Mouse (Mus musculus) myocyte (in vitro differentiated cells): ENCODE measurements around the gene Olfr1380. TPM values are rescaled to one million over a fixed set of nuclear protein-coding genes. Genes with fewer than 3 reads are reported as not detected.

Experiments
- H3K27me3 ChIP-seq: one replicate; pipeline ENCODE4 v1.6.1; 2011; ENCODE audit not compliant: control insufficient read depth, insufficient read depth, insufficient read length
- H3K36me3 ChIP-seq: one replicate; pipeline ENCODE4 v1.6.1; 2011; ENCODE audit not compliant: control insufficient read depth, insufficient read depth
- H3K4me2 ChIP-seq: one replicate; pipeline ENCODE4 v1.6.1; 2011; ENCODE audit warnings: low read depth, control low read depth
- H3K4me3 ChIP-seq: one replicate; pipeline ENCODE4 v1.5.1; 2011; ENCODE audit warnings: mild to moderate bottlenecking, control low read depth, moderate library complexity
- H3K79me2 ChIP-seq: one replicate; pipeline ENCODE4 v1.6.1; 2011; ENCODE audit not compliant: control insufficient read depth, insufficient read depth
- H3ac ChIP-seq: one replicate; pipeline ENCODE4 v1.6.1; 2011; ENCODE audit not compliant: control insufficient read depth, insufficient read length
- CEBPB ChIP-seq: IDR thresholded peaks from 2 replicates; pipeline ENCODE4 v1.6.1; 2011; ENCODE audit warnings: mild to moderate bottlenecking, moderate library complexity; ENCODE audit not compliant: poor library complexity, insufficient read depth, severe bottlenecking
- E2F4 ChIP-seq: IDR thresholded peaks from one replicate; pipeline ENCODE4 v1.6.1; 2011; ENCODE audit warnings: mild to moderate bottlenecking, control low read depth, moderate library complexity; ENCODE audit not compliant: insufficient read depth
- MAX ChIP-seq: IDR thresholded peaks from one replicate; pipeline ENCODE4 v1.6.1; 2011; ENCODE audit warnings: low read depth, mild to moderate bottlenecking, control low read depth
- MYOD1 ChIP-seq, 3 experiments: IDR thresholded peaks; one replicate each; pipeline ENCODE4 v1.6.1; 2011; ENCODE audit warnings: control low read depth in 2 of 3, low read depth in 2 of 3, mild to moderate bottlenecking in 2 of 3, moderate library complexity in 1 of 3; ENCODE audit not compliant: insufficient read length in 2 of 3, control insufficient read depth in 1 of 3
- MYOG ChIP-seq, 3 experiments: IDR thresholded peaks; one replicate each; pipeline ENCODE4 v1.6.1; 2011; ENCODE audit warnings: control low read depth in 2 of 3, low read depth in 2 of 3, mild to moderate bottlenecking in 2 of 3; ENCODE audit not compliant: insufficient read length in 2 of 3, control insufficient read depth in 1 of 3, insufficient read depth in 1 of 3
- POLR2A ChIP-seq: IDR thresholded peaks from one replicate; pipeline ENCODE4 v1.6.1; 2011; ENCODE audit warnings: low read depth, mild to moderate bottlenecking, control low read depth, moderate library complexity; ENCODE audit not compliant: insufficient read length
- POLR2AphosphoS2 ChIP-seq: IDR thresholded peaks from one replicate; pipeline ENCODE4 v1.6.1; 2011; ENCODE audit warnings: low read depth, control low read depth; ENCODE audit not compliant: insufficient read length
- REST ChIP-seq: IDR thresholded peaks from one replicate; pipeline ENCODE4 v1.6.1; 2011; ENCODE audit warnings: mild to moderate bottlenecking, control low read depth, moderate library complexity; ENCODE audit not compliant: insufficient read depth, insufficient read length
- SRF ChIP-seq: IDR thresholded peaks from one replicate; pipeline ENCODE4 v1.6.1; 2011; ENCODE audit warnings: low read depth; ENCODE audit not compliant: control insufficient read depth, insufficient read length
- TCF12 ChIP-seq: IDR thresholded peaks from one replicate; pipeline ENCODE4 v1.6.1; 2011; ENCODE audit warnings: mild to moderate bottlenecking, control low read depth; ENCODE audit not compliant: poor library complexity, insufficient read depth, severe bottlenecking
- TCF3 ChIP-seq: IDR thresholded peaks from one replicate; pipeline ENCODE4 v1.6.1; 2011; ENCODE audit warnings: low read depth, control low read depth; ENCODE audit not compliant: insufficient read length
- USF1 ChIP-seq: IDR thresholded peaks from one replicate; pipeline ENCODE4 v1.6.1; 2011; ENCODE audit warnings: low read depth, mild to moderate bottlenecking, control low read depth, moderate library complexity
- polyA plus RNA-seq: library from polyadenylated mRNA; unstranded; fragments of >200 nt; fragmentation: generic; extraction: Trizol; gene quantifications from one replicate; pipeline ENCODE4 v1.2.1, GENCODE M21; 2012; ENCODE audit warnings: missing spikeins

Olfr1380 gene
- polyA plus RNA-seq, 1 experiment, result not detected

DNA sequence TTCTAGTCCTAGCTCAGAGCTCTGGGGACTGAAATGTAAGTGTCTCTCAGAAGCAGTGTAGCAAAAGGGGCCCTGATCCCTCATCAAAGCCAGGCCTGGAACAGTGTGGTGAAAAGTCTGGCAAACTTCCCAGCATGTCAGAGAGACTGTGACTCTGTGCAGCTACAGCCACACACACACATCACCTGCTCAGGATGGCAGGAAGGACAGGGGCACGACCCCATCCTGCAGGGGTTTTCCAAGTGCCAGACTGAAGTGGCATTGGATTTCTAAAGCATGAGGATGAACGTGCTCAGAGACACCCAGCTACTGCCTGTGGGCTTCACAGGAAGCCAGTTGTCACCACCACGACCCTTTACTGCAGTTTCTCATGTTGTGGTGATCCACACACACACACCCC, 55.5 kb downstream of the Olfr1380 start:
- no peak for TF ChIP-seq POLR2AphosphoS2
- TF ChIP-seq E2F4, result no peak
- no peak for TF ChIP-seq MYOD1 (IDR thresholded peaks at IDR 0.05; ENCODE audit: control insufficient read depth in 1 of 3, insufficient read length in 2 of 3, low read depth in 2 of 3)
- TF ChIP-seq SRF, result no peak
- TF ChIP-seq MYOG (IDR thresholded peaks at IDR 0.05; ENCODE audit: control insufficient read depth in 1 of 3, insufficient read depth in 1 of 3, insufficient read length in 2 of 3, low read depth in 2 of 3), result no peak
- TF ChIP-seq TCF12, result no peak
- TF ChIP-seq USF1, result no peak
- no peak for TF ChIP-seq POLR2A
- TF ChIP-seq REST, result no peak
- Histone ChIP-seq H3K36me3 (no peaks in the 10 kb centered on the region), H3K79me2 (no peaks in the 10 kb centered on the region), H3ac (no peak overlapping the region), H3K4me2 (no peak overlapping the region), H3K27me3 (peaks cover 26% of the 10 kb centered on the region), H3K4me3 (no peak overlapping the region)

GRCm38 (mm10) chr11:49613349-49613748, 56.7 kb downstream of the Olfr1380 start:
- TF ChIP-seq MYOD1 (IDR thresholded peaks at IDR 0.05; ENCODE audit: control insufficient read depth in 1 of 3, insufficient read length in 2 of 3, low read depth in 2 of 3), result no peak
- no peak for TF ChIP-seq CEBPB
- TF ChIP-seq POLR2A, result no peak
- TF ChIP-seq E2F4, result no peak
- no peak for TF ChIP-seq MAX
- TF ChIP-seq USF1, result no peak
- TF ChIP-seq SRF, result no peak
- no peak for TF ChIP-seq MYOG (IDR thresholded peaks at IDR 0.05; ENCODE audit: control insufficient read depth in 1 of 3, insufficient read depth in 1 of 3, insufficient read length in 2 of 3, low read depth in 2 of 3)
- TF ChIP-seq REST, result no peak
- TF ChIP-seq TCF12, result no peak
- no peak for TF ChIP-seq POLR2AphosphoS2
- TF ChIP-seq TCF3, result no peak
- Histone ChIP-seq H3K4me3 (no peak overlapping the region), H3K27me3 (peaks cover 24% of the 10 kb centered on the region), H3K79me2 (no peaks in the 10 kb centered on the region), H3ac (no peak overlapping the region), H3K4me2 (no peak overlapping the region), H3K36me3 (no peaks in the 10 kb centered on the region)

Other genes starting within 250 kb of the Olfr1380 start
- gene Olfr1391, start 234.1 kb upstream of the Olfr1380 start, polyA plus RNA-seq, result not detected
- not detected for gene Olfr1390, start 221.7 kb upstream of the Olfr1380 start, polyA plus RNA-seq
- gene Olfr1389, start 133.8 kb upstream of the Olfr1380 start, polyA plus RNA-seq, result not detected
- gene Olfr1388, start 120.3 kb upstream of the Olfr1380 start, polyA plus RNA-seq, result 0.06 TPM
- gene Olfr1387, start 101.5 kb upstream of the Olfr1380 start, polyA plus RNA-seq, result not detected
- not detected for gene Olfr1386, start 91.8 kb upstream of the Olfr1380 start, polyA plus RNA-seq
- not detected for gene Olfr1385, start 67.8 kb upstream of the Olfr1380 start, polyA plus RNA-seq
- gene Olfr1384, start 50.2 kb upstream of the Olfr1380 start, polyA plus RNA-seq, result not detected
- gene Olfr1383, start 37.2 kb upstream of the Olfr1380 start, polyA plus RNA-seq, result not detected
- gene Olfr1382, start 28.6 kb upstream of the Olfr1380 start, polyA plus RNA-seq, result not detected
- not detected for gene Olfr1381, start 13.4 kb upstream of the Olfr1380 start, polyA plus RNA-seq
- gene Flt4, start 52.4 kb downstream of the Olfr1380 start, polyA plus RNA-seq, result 0.01 TPM
- not detected for gene Scgb3a1, start 106.7 kb downstream of the Olfr1380 start, polyA plus RNA-seq
- gene Cnot6, start 155.8 kb downstream of the Olfr1380 start, polyA plus RNA-seq, result 12.1 TPM
- gene Gfpt2, start 237.3 kb downstream of the Olfr1380 start, polyA plus RNA-seq, result 0.52 TPM